Mouse (Mus musculus): ENCODE measurements around the gene Wfdc3.

- TF ChIP-seq CTCF (IDR thresholded peaks at IDR 0.05; ENCODE audit: low read depth, low read length), result no peak
- TF ChIP-seq POLR2A (IDR thresholded peaks at IDR 0.05; ENCODE audit: borderline replicate concordance, low read depth, low read length), result no peak
Observed at GRCm38 (mm10) chr2:164754800-164755199, 9.1 kb upstream of the Wfdc3 start.

Data from bone marrow macrophage, adult 2 months (primary cell).